ENCODE assay signal across 8 mouse cellular contexts in genomic region chr1:119051938-119052551, GRCm38 (mm10). TPM values are rescaled to one million over a fixed set of nuclear protein-coding genes. Genes with fewer than 3 reads are reported as not detected.
DNase-seq lines count a peak whose midpoint lies in the region; ATAC-seq lines count a peak whose summit lies in the region.

No protein-coding gene starts in this region.

- no peaks in the 10 kb centered on the region for H3K9me3 ChIP-seq in hindbrain, embryonic 13.5 days
- H3K9me3 ChIP-seq in midbrain, embryonic 14.5 days (ENCODE audit: control insufficient read depth, low read length), result no peaks in the 10 kb centered on the region

- peaks cover 63% of the 10 kb centered on the region for H3K4me1 ChIP-seq in hindbrain, embryonic 13.5 days (replicated peaks)
- peaks cover 41% of the 10 kb centered on the region for H3K4me1 ChIP-seq in midbrain, embryonic 14.5 days (ENCODE audit: control insufficient read depth, insufficient read depth, low read length)

- H3K4me3 ChIP-seq in hindbrain, embryonic 13.5 days, result peak overlapping the region; percentile 49
- peak overlapping the region; percentile 43 for H3K4me3 ChIP-seq in midbrain, embryonic 14.5 days (replicated peaks; ENCODE audit: low read depth, low read length)

- whole genome bisulfite sequencing in hindbrain, embryonic 13.5 days, result under 1% methylated on average over 21 of the region's 21 CpGs
- WGBS in midbrain, embryonic 14.5 days, result under 1% methylated on average over 21 of the region's 21 CpGs

- H3K27me3 ChIP-seq in hindbrain, embryonic 13.5 days, result peaks cover 55% of the 10 kb centered on the region
- peaks cover 6% of the 10 kb centered on the region; the same call in 1 of the 2 replicates for H3K27me3 ChIP-seq in midbrain, embryonic 14.5 days (ENCODE audit: control insufficient read depth, insufficient read depth, low read length)

- H3K36me3 ChIP-seq in hindbrain, embryonic 13.5 days, result no peaks in the 10 kb centered on the region
- H3K36me3 ChIP-seq in midbrain, embryonic 14.5 days (ENCODE audit: control insufficient read depth, insufficient read depth, low read length), result no peaks in the 10 kb centered on the region

- H3K9ac ChIP-seq in hindbrain, embryonic 13.5 days, result peak overlapping the region; percentile 68
- peak overlapping the region; percentile 46 for H3K9ac ChIP-seq in midbrain, embryonic 14.5 days (replicated peaks; ENCODE audit: low read length)

- H3K4me2 ChIP-seq in hindbrain, embryonic 13.5 days, result peak overlapping the region; percentile 91
- H3K4me2 ChIP-seq in midbrain, embryonic 14.5 days (ENCODE audit: low read length), result peak overlapping the region; percentile 96

- H3K27ac ChIP-seq in hindbrain, embryonic 13.5 days, result peak overlapping the region; percentile 82; the same call in 1 of the 2 replicates
- peak overlapping the region; percentile 78 for H3K27ac ChIP-seq in midbrain, embryonic 14.5 days (replicated peaks; ENCODE audit: low read depth, low read length)

- ATAC-seq in hindbrain, embryonic 13.5 days (ENCODE audit: low FRiP score), result no peak
- no peak for ATAC-seq in midbrain, embryonic 14.5 days (ENCODE audit: low FRiP score, low TSS enrichment)

- peak; percentile 32 for DNase-seq in kidney, postnatal 10 days
- no peak for DNase-seq in kidney, postnatal 25 days
- peak; percentile 59 for DNase-seq in embryo, embryonic 11.5 days (ENCODE audit: low read depth, low spot score)
- DNase-seq in midbrain, embryonic 14.5 days, result peak; percentile 67
- DNase-seq in spleen, adult 12 weeks (ENCODE audit: low spot score), result no peak
- DNase-seq in MN1 (ENCODE audit: low spot score), result no peak
- DNase-seq in cerebellum, adult 9-10 months, result no peak

RNA-seq across cellular contexts. Expression of gene Gli2, which starts 1.4 kb away (rescaled TPM):
- 1.7 and 2.1 TPM in 2 replicates for polyA plus RNA-seq in hindbrain, embryonic 13.5 days (2015; fragmentation: Nextera tagmentation; extraction: Ambion mirVana)
- polyA plus RNA-seq in midbrain, embryonic 14.5 days (2014; fragmentation: Nextera tagmentation; extraction: Ambion mirVana), result 1.6 and 2.8 TPM in 2 replicates

Comparison
In these comparisons a context has a peak if more than half of its experiments do, and no peak if none do; other contexts are left out.
1. DNase-seq: peak in kidney, postnatal 10 days (single experiment), embryo, embryonic 11.5 days (single experiment) and midbrain, embryonic 14.5 days (single experiment); none in kidney, postnatal 25 days (0 of 2), spleen, adult 12 weeks (single experiment), MN1 (single experiment) and cerebellum, adult 9-10 months (single experiment).